Mouse (Mus musculus) G1E-ER4 (cell line): ENCODE results near the gene Stxbp6. TPM values are rescaled to one million over a fixed set of nuclear protein-coding genes. Genes with fewer than 3 reads are reported as not detected.

Experiments
- GATA1 ChIP-seq: IDR thresholded peaks from one replicate; pipeline ENCODE4 v1.8.0; 2012; ENCODE audit warnings: low read length, inconsistent platforms
- polyA plus RNA-seq: library from polyadenylated mRNA; stranded (reverse); fragments of >175 nt; gene quantifications from 2 replicates; pipeline ENCODE4 v1.2.3, GENCODE M21; 2012

Gene Stxbp6
- polyA plus RNA-seq, 1 experiment = not detected

- no peak for TF ChIP-seq GATA1
These were observed 233.9 kb downstream of the Stxbp6 start for GRCm38 (mm10) chr12:44840585-44840984.

DNA sequence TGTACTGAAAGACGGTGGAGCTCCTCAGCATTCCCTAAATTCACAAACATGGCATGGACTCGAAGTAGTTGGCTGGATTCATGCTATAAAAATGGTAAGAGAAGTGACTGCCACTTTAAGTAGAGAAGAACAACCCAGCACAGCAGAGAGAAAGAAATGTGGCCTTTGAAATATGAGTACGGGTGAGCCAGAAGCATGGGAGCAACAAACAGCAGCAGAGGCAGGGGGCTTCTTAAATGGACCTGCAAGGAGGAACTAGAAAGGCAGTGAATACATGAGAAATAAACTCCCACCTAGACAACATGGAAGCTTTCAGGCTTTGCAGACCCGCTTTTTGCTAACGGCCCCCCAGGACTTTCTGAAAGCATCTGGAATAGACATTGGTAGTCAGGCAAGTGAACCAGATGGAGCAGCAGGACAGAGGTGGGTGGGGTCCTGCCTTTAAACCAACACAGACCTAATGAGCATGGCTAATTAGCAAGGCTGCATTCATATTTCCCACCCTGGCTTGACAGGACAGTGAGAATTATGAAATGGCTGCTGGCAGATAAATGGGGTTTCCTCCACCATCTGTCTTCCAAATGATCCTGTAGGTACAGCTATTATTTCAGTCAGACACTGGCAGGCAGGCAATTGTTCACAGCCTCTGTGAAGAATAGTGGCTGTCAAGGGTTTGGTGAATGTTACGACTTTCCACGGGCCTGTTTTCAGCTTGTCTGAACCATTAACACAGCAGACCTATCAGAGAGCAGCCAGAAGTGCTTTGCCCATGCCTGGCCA lies 234.7 kb downstream of the Stxbp6 start:
- no peak for TF ChIP-seq GATA1

GRCm38 (mm10) chr12:44835879-44836467 lies 238.5 kb downstream of the Stxbp6 start:
- TF ChIP-seq GATA1 = no peak

DNA sequence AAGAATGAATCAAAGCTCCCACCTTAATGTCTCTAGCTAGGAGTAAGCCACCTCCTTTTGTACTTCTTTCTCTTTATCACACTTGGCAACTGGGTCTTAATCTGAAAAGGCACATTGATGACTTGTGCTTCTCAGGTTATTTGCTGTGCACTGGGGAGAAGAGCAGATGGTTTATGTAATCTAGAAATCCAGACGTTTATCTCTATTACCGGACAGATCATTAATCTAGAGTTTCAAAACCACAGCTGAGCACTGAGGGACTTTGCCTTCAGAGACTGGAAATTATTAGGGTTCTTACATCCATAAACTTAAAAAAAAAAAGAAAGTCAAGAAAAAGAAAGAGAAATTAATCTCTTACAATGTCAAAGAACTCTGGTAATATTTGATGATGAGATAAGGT lies 262.6 kb downstream of the Stxbp6 start:
- no peak for TF ChIP-seq GATA1

DNA sequence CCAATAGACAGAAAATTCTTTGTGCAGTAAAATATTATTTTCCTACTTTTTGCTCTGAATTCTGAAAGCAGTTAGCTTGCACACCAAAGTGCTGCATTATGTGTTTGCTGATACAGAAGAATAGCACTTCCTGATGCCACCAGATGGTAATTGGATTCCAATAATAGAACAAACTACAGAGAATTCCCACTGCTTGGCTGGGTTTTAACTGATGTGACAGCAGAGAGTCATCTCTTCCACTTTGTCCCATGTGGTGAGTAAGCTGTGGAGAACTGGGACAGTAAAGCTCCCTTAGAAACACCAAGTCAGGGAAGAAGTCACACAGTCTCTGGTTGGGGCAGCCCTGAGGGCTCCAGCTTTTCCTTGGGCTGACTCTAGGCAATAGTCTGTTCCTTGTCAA lies 270.3 kb downstream of the Stxbp6 start:
- no peak for TF ChIP-seq GATA1
